Mouse (Mus musculus): ENCODE data around the gene Slc30a1.

DNA sequence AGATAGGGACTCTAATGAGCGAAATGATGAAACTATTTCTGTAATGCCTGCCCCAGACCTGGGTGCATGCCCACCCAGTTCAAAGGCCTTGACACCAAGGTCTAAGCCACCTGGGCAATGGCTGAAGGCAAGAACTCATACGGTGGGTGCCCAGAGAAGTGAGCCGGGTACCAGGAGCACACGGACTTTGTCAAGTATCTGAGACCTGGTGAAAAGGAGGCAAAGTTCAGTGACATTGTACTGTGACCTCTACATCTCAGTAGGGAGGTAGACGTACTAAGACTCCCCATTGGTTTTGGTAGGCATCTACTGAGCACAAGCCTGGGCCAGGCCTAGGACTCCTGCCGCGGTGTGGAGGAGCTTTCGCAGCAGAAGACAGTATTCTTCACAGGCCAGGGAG, 38.8 kb downstream of the Slc30a1 start:
- TF ChIP-seq CTCF (IDR thresholded peaks at IDR 0.05; ENCODE audit: borderline replicate concordance, insufficient read depth, low read depth, low read length), result no peak
- no peak for TF ChIP-seq POLR2A (IDR thresholded peaks at IDR 0.05; ENCODE audit: borderline replicate concordance, insufficient read depth, low read length)
